Mouse (Mus musculus): ENCODE data around the gene Pdcd4. TPM values are rescaled to one million over a fixed set of nuclear protein-coding genes. Genes with fewer than 3 reads are reported as not detected.
"Not testable (repeated sequence)": the region's sequence is repeated elsewhere in the genome, so short reads cannot be mapped to it uniquely, and the experiment has no call there.

Pdcd4 gene
- polyA plus RNA-seq, 1 experiment from 2014 or later: 85.6 TPM

- peaks cover 15% of the 10 kb centered on the region for H3K36me3 ChIP-seq
- H3K4me3 ChIP-seq (replicated peaks): no peak overlapping the region
- peaks cover 25% of the 10 kb centered on the region for H3K4me1 ChIP-seq (replicated peaks)
- H3K27ac ChIP-seq: no peak overlapping the region
- WGBS: 79% methylated on average over 6 of the region's 6 CpGs
- H3K9ac ChIP-seq (replicated peaks): no peak overlapping the region
- no peak for ATAC-seq
- H3K9me3 ChIP-seq: no peaks in the 10 kb centered on the region
- H3K27me3 ChIP-seq: no peaks in the 10 kb centered on the region
- peak overlapping the region; percentile 73; the same call in 1 of the 2 replicates for H3K4me2 ChIP-seq (replicated peaks)
Observed at GRCm38 (mm10) chr19:53906033-53906702, 14.1 kb downstream of the Pdcd4 start.

- peaks cover 19% of the 10 kb centered on the region for H3K36me3 ChIP-seq
- not testable (repeated sequence) for H3K27me3 ChIP-seq, ATAC-seq
Observed at GRCm38 (mm10) chr19:53906703-53907070, 14.7 kb downstream of the Pdcd4 start.

DNA sequence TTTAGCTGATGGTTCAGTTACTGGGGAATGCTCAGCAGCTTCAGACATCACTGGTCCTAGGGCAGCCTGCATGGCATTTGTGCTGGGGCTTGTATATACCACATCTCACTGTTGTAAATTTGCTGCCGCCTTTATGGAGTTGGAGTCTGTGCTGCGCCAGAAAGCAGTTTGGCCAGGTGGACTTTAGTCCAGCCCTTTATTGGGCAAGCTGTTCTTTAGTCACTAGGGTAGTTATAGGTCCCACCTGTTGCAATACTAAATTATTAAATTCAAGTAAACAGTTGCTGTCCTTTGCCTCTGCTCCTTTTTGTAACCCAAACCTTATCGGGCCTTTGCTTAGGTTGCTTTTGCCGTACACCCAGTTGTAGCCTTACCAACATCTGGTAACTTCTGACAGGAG is 22.9 kb downstream of the Pdcd4 start:
- Histone ChIP-seq H3K9me3 (no peaks in the 10 kb centered on the region), H3K4me1 (replicated peaks) (no peaks in the 10 kb centered on the region), H3K36me3 (peaks cover 85% of the 10 kb centered on the region), H3K4me3 (replicated peaks) (no peak overlapping the region), H3K4me2 (replicated peaks) (no peak overlapping the region), H3K9ac (replicated peaks) (no peak overlapping the region), H3K27me3 (no peaks in the 10 kb centered on the region), H3K27ac (no peak overlapping the region)
- ATAC-seq: no peak
- WGBS: 97% methylated on average over 4 of the region's 4 CpGs

More at GRCm38 (mm10) chr19:53906703-53907070, 14.7 kb downstream of the Pdcd4 start:
- H3K4me3 ChIP-seq (replicated peaks); H3K9me3 ChIP-seq; H3K9ac ChIP-seq (replicated peaks); H3K4me2 ChIP-seq (replicated peaks); H3K27ac ChIP-seq: not testable (repeated sequence)
- H3K4me1 ChIP-seq (replicated peaks): peaks cover 25% of the 10 kb centered on the region

DNA sequence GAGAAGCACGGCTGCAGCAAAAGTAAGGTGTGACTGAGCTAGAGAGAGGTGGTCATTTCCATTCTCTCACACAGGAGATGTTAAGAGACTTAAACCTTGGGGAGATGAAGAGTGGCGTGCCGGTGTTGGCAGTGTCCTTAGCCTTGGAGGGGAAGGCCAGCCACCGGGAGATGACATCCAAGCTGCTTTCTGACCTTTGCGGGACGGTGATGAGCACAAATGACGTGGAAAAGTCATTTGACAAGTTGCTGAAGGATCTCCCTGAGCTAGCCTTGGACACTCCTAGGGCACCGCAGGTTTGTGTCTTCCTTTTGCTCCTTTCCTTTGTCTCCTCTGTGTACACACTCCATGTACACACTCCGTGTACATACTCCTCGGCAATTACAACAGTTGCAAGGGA is 27.5 kb downstream of the Pdcd4 start:
- Histone ChIP-seq H3K4me1 (replicated peaks) (no peaks in the 10 kb centered on the region), H3K9me3 (no peaks in the 10 kb centered on the region), H3K27me3 (no peaks in the 10 kb centered on the region), H3K4me2 (replicated peaks) (no peak overlapping the region), H3K4me3 (replicated peaks) (no peak overlapping the region), H3K27ac (no peak overlapping the region), H3K36me3 (peaks cover 80% of the 10 kb centered on the region), H3K9ac (replicated peaks) (no peak overlapping the region)
- no peak for ATAC-seq
- WGBS: 91% methylated on average over 10 of the region's 10 CpGs

- 90% methylated on average over 3 of the region's 3 CpGs for WGBS
- ATAC-seq; H3K9ac ChIP-seq (replicated peaks); H3K27ac ChIP-seq; H3K9me3 ChIP-seq; H3K27me3 ChIP-seq; H3K4me3 ChIP-seq (replicated peaks); H3K4me2 ChIP-seq (replicated peaks); H3K4me1 ChIP-seq (replicated peaks): not testable (repeated sequence)
- H3K36me3 ChIP-seq: peaks cover 62% of the 10 kb centered on the region
Observed at GRCm38 (mm10) chr19:53921996-53922395, 30.0 kb downstream of the Pdcd4 start.

GRCm38 (mm10) chr19:53925338-53925751 is 33.3 kb downstream of the Pdcd4 start:
- no peaks in the 10 kb centered on the region for H3K9me3 ChIP-seq
- ATAC-seq: no peak
- no peaks in the 10 kb centered on the region for H3K27me3 ChIP-seq
- no peak overlapping the region for H3K4me2 ChIP-seq (replicated peaks)
- H3K9ac ChIP-seq (replicated peaks): no peak overlapping the region
- H3K4me1 ChIP-seq (replicated peaks): no peaks in the 10 kb centered on the region
- WGBS: 83% methylated on average over 2 of the region's 2 CpGs
- peaks cover 53% of the 10 kb centered on the region for H3K36me3 ChIP-seq
- H3K27ac ChIP-seq: no peak overlapping the region
- H3K4me3 ChIP-seq (replicated peaks): no peak overlapping the region

DNA sequence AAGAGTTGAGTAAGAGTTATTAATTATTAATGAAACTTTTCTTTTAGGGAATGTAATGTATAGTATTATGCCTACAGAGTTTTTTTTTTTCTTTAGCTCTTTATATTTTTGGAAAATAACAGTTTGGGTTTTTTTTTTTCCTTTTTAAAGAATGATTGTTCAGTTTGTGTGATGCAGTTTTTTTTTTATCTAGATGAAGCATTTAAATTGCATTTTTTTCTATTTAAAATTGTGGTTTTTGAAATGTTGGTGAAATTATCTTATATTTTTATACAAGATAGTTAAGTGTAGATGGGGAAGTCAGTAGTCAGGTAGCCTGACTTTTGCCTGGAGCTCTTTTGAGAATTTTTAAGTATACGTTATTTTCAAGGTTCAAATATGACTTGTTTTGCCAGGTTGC is 34.7 kb downstream of the Pdcd4 start:
- Histone ChIP-seq H3K9ac (replicated peaks) (no peak overlapping the region), H3K27ac (no peak overlapping the region), H3K9me3 (no peaks in the 10 kb centered on the region), H3K27me3 (no peaks in the 10 kb centered on the region), H3K4me1 (replicated peaks) (no peaks in the 10 kb centered on the region), H3K4me2 (replicated peaks) (no peak overlapping the region), H3K36me3 (peaks cover 56% of the 10 kb centered on the region), H3K4me3 (replicated peaks) (no peak overlapping the region)
- no peak for ATAC-seq
- 94% methylated on average over 1 of the region's 1 CpGs for WGBS

DNA sequence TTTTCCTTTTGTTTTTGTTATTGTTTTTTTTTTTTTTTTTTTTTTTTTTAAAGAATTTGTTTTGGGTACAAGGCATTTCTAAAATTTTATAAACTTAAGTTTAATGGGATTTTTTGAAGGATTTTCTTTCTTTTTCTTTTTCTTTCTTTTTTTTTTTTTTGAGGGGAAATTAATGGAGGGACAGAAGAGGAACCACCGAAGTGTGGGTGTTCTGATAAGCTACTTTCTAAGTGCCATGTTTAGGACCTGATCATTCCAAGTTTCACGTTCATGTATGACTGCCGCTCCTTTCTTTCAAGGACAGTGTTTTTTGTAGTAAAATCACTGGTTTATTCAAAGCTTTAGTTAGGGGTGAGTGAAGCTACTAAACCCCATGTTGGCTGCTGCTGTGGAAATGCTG is 37.2 kb downstream of the Pdcd4 start:
- no peak for ATAC-seq
- Histone ChIP-seq H3K9ac (replicated peaks) (no peak overlapping the region), H3K4me1 (replicated peaks) (no peaks in the 10 kb centered on the region), H3K27ac (no peak overlapping the region), H3K36me3 (peaks cover 55% of the 10 kb centered on the region), H3K9me3 (no peaks in the 10 kb centered on the region), H3K27me3 (no peaks in the 10 kb centered on the region), H3K4me3 (replicated peaks) (no peak overlapping the region), H3K4me2 (replicated peaks) (no peak overlapping the region)
- WGBS: 94% methylated on average over 3 of the region's 3 CpGs

DNA sequence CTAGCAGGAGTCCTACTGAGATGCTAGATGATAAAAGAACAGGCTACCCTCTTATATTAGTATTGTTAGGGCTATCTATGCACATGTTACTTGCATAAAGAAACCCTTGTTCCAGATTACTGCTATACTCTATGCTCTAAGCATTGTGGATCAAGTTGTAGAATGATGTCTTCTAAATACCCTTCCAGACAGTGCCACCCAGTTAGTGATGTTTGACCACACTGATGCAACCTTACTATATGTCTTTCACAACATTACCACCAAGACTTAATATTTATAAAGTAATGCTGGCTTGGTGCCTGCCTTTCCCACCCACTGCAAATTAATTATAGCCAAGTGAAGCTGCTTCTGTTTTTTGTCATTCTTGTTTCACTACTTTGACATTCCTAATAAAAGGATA is 41.0 kb downstream of the Pdcd4 start:
- no peaks in the 10 kb centered on the region for H3K9me3 ChIP-seq
- ATAC-seq: no peak
- no peaks in the 10 kb centered on the region for H3K27me3 ChIP-seq
- peaks cover 49% of the 10 kb centered on the region for H3K36me3 ChIP-seq
- H3K27ac ChIP-seq: no peak overlapping the region
- no peak overlapping the region for H3K4me2 ChIP-seq (replicated peaks)
- H3K9ac ChIP-seq (replicated peaks): no peak overlapping the region
- H3K4me1 ChIP-seq (replicated peaks): no peaks in the 10 kb centered on the region
- no peak overlapping the region for H3K4me3 ChIP-seq (replicated peaks)

DNA sequence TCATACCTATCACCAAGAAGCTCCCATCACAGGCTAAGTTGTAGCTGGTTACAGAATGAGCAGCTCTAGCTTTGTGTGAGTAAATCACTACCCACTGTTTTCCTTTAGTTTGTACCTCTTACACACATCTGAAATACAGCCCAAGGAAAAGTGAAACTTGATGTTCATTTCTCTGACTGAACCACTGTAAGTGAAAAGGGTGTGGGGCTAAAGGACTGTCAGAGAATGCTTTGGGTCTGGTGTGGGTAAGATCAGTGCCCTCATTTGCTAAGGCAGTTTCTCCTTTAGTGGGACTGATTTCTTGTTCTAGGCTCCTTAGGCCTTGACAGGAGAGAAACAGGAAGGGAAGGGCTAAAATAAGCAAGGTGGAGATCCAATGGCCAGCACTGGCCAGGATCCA is 42.0 kb downstream of the Pdcd4 start:
- no peak overlapping the region for H3K9ac ChIP-seq (replicated peaks)
- peaks cover 49% of the 10 kb centered on the region for H3K36me3 ChIP-seq
- no peak for ATAC-seq
- no peak overlapping the region for H3K27ac ChIP-seq
- no peaks in the 10 kb centered on the region for H3K9me3 ChIP-seq
- H3K27me3 ChIP-seq: no peaks in the 10 kb centered on the region
- H3K4me1 ChIP-seq (replicated peaks): no peaks in the 10 kb centered on the region
- H3K4me2 ChIP-seq (replicated peaks): no peak overlapping the region
- no peak overlapping the region for H3K4me3 ChIP-seq (replicated peaks)

DNA sequence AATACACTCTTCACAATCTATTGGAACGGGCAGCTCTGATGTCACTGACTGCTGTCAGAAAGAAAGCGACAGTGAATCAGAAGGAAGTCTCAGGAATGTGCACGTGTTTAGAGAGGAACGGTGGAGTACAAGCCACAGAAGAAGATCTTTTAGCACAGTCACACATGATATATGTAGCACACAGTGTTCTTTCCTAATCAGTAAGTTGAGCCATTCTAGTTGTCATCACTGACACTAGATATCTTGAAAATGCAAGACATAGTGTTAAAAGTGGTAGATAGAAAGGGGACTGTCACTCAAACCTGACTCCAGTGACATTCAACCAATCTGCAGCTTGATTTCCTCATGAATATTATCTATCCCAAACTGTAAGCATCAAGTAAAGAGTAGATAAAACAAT is 47.4 kb downstream of the Pdcd4 start:
- 89% methylated on average over 4 of the region's 4 CpGs for WGBS
- peaks cover 12% of the 10 kb centered on the region for H3K4me1 ChIP-seq (replicated peaks)

GRCm38 (mm10) chr19:53941139-53941538 is 49.1 kb downstream of the Pdcd4 start:
- H3K9me3 ChIP-seq: no peaks in the 10 kb centered on the region
- no peak for ATAC-seq
- peaks cover 18% of the 10 kb centered on the region for H3K36me3 ChIP-seq
- H3K4me1 ChIP-seq (replicated peaks): peaks cover 16% of the 10 kb centered on the region
- H3K9ac ChIP-seq (replicated peaks): no peak overlapping the region
- 90% methylated on average over 4 of the region's 4 CpGs for WGBS
- no peak overlapping the region for H3K4me3 ChIP-seq (replicated peaks)
- H3K27ac ChIP-seq: no peak overlapping the region
- H3K27me3 ChIP-seq: no peaks in the 10 kb centered on the region
- H3K4me2 ChIP-seq (replicated peaks): no peak overlapping the region

More for the DNA sequence above, 47.4 kb downstream of the Pdcd4 start:
- peaks cover 18% of the 10 kb centered on the region for H3K36me3 ChIP-seq
- no peaks in the 10 kb centered on the region for H3K9me3 ChIP-seq
- no peak for ATAC-seq
- H3K4me3 ChIP-seq (replicated peaks): no peak overlapping the region
- H3K9ac ChIP-seq (replicated peaks): no peak overlapping the region
- no peak overlapping the region for H3K27ac ChIP-seq
- H3K4me2 ChIP-seq (replicated peaks): no peak overlapping the region
- H3K27me3 ChIP-seq: no peaks in the 10 kb centered on the region

GRCm38 (mm10) chr19:53942342-53942741 is 50.3 kb downstream of the Pdcd4 start:
- H3K4me3 ChIP-seq (replicated peaks): 0 out of 2 replicates have a peak overlapping the region, but pooled peaks have one; percentile 92
- no peak overlapping the region for H3K27ac ChIP-seq
- H3K4me1 ChIP-seq (replicated peaks): peaks cover 24% of the 10 kb centered on the region
- H3K4me2 ChIP-seq (replicated peaks): 0 out of 2 replicates have a peak overlapping the region, but pooled peaks have one; percentile 58
- ATAC-seq: no peak
- H3K36me3 ChIP-seq: peaks cover 15% of the 10 kb centered on the region
- 95% methylated on average over 2 of the region's 2 CpGs for WGBS
- no peaks in the 10 kb centered on the region for H3K27me3 ChIP-seq
- H3K9me3 ChIP-seq: no peaks in the 10 kb centered on the region
- H3K9ac ChIP-seq (replicated peaks): no peak overlapping the region

All from midbrain, embryonic 13.5 days (tissue).